Mouse (Mus musculus) liver, embryonic 13.5 days (tissue): Measurements from ENCODE around the gene Macrod1. TPM values are rescaled to one million over a fixed set of nuclear protein-coding genes. Genes with fewer than 3 reads are reported as not detected.

ENCODE experiments used
- polyA plus RNA-seq: library from polyadenylated mRNA; unstranded; fragments of >200 nt; fragmentation: Nextera tagmentation; extraction: Ambion mirVana; gene quantifications from 2 replicates; pipeline ENCODE4 v1.2.1, GENCODE M21; 2015

Gene Macrod1
- polyA plus RNA-seq, 1 experiment from 2014 or later = 3.0 TPM

Other genes with a start within 250 kb of the Macrod1 start
- 6.1 and 6.8 TPM in 2 replicates for gene Rps6ka4, start 216.2 kb upstream of the Macrod1 start, polyA plus RNA-seq
- 1.9 and 3.1 TPM in 2 replicates for gene Ccdc88b, start 198.6 kb upstream of the Macrod1 start, polyA plus RNA-seq
- gene Trmt112, start 147.1 kb upstream of the Macrod1 start, polyA plus RNA-seq = 103 and 106 TPM in 2 replicates
- 97.7 and 101 TPM in 2 replicates for gene Prdx5, start 146.7 kb upstream of the Macrod1 start, polyA plus RNA-seq
- 4.4 and 4.8 TPM in 2 replicates for gene Esrra, start 135.0 kb upstream of the Macrod1 start, polyA plus RNA-seq
- 0.51 and 0.73 TPM in 2 replicates for gene Catsperz, start 131.4 kb upstream of the Macrod1 start, polyA plus RNA-seq
- gene Kcnk4, start 122.3 kb upstream of the Macrod1 start, polyA plus RNA-seq = 0.06 TPM in 1 of 2 replicates, not detected in the other
- gene Bad, start 114.9 kb upstream of the Macrod1 start, polyA plus RNA-seq = 32.2 and 34.6 TPM in 2 replicates
- gene Gpr137, start 114.3 kb upstream of the Macrod1 start, polyA plus RNA-seq = 6.4 and 7.3 TPM in 2 replicates
- 73.6 and 81.7 TPM in 2 replicates for gene Ppp1r14b, start 81.8 kb upstream of the Macrod1 start, polyA plus RNA-seq
- 5.6 and 6.3 TPM in 2 replicates for gene Plcb3, start 80.3 kb upstream of the Macrod1 start, polyA plus RNA-seq
- 88.0 and 91.6 TPM in 2 replicates for gene Fkbp2, start 76.3 kb upstream of the Macrod1 start, polyA plus RNA-seq
- 13.7 and 16.0 TPM in 2 replicates for gene Vegfb, start 69.2 kb upstream of the Macrod1 start, polyA plus RNA-seq
- gene Dnajc4, start 64.2 kb upstream of the Macrod1 start, polyA plus RNA-seq = 9.8 and 11.8 TPM in 2 replicates
- 10.7 and 11.1 TPM in 2 replicates for gene Nudt22, start 60.7 kb upstream of the Macrod1 start, polyA plus RNA-seq
- gene Trpt1, start 60.7 kb upstream of the Macrod1 start, polyA plus RNA-seq = 2.1 and 2.3 TPM in 2 replicates
- gene Fermt3, start 37.3 kb upstream of the Macrod1 start, polyA plus RNA-seq = 106 and 107 TPM in 2 replicates
- gene Stip1, start 16.8 kb upstream of the Macrod1 start, polyA plus RNA-seq = 158 and 201 TPM in 2 replicates
- 0.14 and 0.17 TPM in 2 replicates for gene Flrt1, start 48.9 kb downstream of the Macrod1 start, polyA plus RNA-seq
- 68.9 and 69.3 TPM in 2 replicates for gene Otub1, start 149.5 kb downstream of the Macrod1 start, polyA plus RNA-seq
- 734 and 757 TPM in 2 replicates for gene Cox8a, start 160.8 kb downstream of the Macrod1 start, polyA plus RNA-seq
- gene Naa40, start 184.4 kb downstream of the Macrod1 start, polyA plus RNA-seq = 28.8 and 36.9 TPM in 2 replicates
- gene Rcor2, start 210.5 kb downstream of the Macrod1 start, polyA plus RNA-seq = 1.4 and 1.8 TPM in 2 replicates